Mouse (Mus musculus) inflammation-experienced regulatory T-cells (primary cell): ENCODE results near the gene Hs3st1. TPM values are rescaled to one million over a fixed set of nuclear protein-coding genes. Genes with fewer than 3 reads are reported as not detected.

Experiments
- polyA plus RNA-seq, 2 experiments: library from polyadenylated mRNA; unstranded; fragments of 100-300 nt; shearing (Covaris generic); gene quantifications; one replicate each; pipeline ENCODE4 v1.2.1; 2017

Hs3st1 gene
- 1 to 10 TPM; 1.1 to 1.8 TPM for polyA plus RNA-seq

GRCm38 (mm10) chr5:39755375-39755774, at the start of gene Hs3st1:
Hs3st1 (minus strand) TSS chr5:39755475.

